Mouse (Mus musculus) limb, embryonic 13.5 days (tissue): ENCODE data around the gene Ank2. TPM values are rescaled to one million over a fixed set of nuclear protein-coding genes. Genes with fewer than 3 reads are reported as not detected.

Experiments
- ATAC-seq: fragments of 200-750 bp; cut with Nextera tagmentation; 2 replicates; pipeline ENCODE4 v1.8.0; 2017; ENCODE audit warnings: low read depth, moderate number of reproducible peaks, moderate TSS enrichment; ENCODE audit not compliant: low FRiP score
- H3K27ac ChIP-seq: fragments of 300-500 bp; sonication (generic); 2 replicates; pipeline ENCODE4 v1.5.1; 2015; ENCODE audit warnings: inconsistent platforms, mild to moderate bottlenecking, moderate library complexity
- H3K27me3 ChIP-seq: fragments of 300-500 bp; sonication (generic); 2 replicates; pipeline ENCODE4 v1.6.1; 2015; ENCODE audit warnings: mild to moderate bottlenecking, inconsistent platforms
- H3K36me3 ChIP-seq: fragments of 300-500 bp; sonication (generic); 2 replicates; pipeline ENCODE4 v1.6.1; 2015; ENCODE audit warnings: inconsistent platforms, mild to moderate bottlenecking, moderate library complexity
- H3K4me1 ChIP-seq: fragments of 300-500 bp; sonication (generic); 2 replicates; pipeline ENCODE4 v1.6.1; 2015; ENCODE audit warnings: inconsistent platforms
- H3K4me2 ChIP-seq: fragments of 300-500 bp; sonication (generic); replicated peaks from 2 replicates; pipeline ENCODE4 v1.6.1; 2015; ENCODE audit warnings: inconsistent platforms, mild to moderate bottlenecking, moderate library complexity
- H3K4me3 ChIP-seq: fragments of 300-500 bp; sonication (generic); 2 replicates; pipeline ENCODE4 v1.5.1; 2015; ENCODE audit warnings: moderate library complexity, mild to moderate bottlenecking, inconsistent platforms
- H3K9ac ChIP-seq: fragments of 300-500 bp; sonication (generic); 2 replicates; pipeline ENCODE4 v1.6.1; 2015; ENCODE audit warnings: mild to moderate bottlenecking, inconsistent platforms
- H3K9me3 ChIP-seq: fragments of 300-500 bp; sonication (generic); 2 replicates; pipeline ENCODE4 v1.6.1; 2016; ENCODE audit warnings: inconsistent platforms
- WGBS: fragments of 180-500 bp; shearing (Covaris S2); methylation state at CpG from one replicate; pipeline ENCODE4 v1.1.7; 2015; 5-methylcytosine and 5-hydroxymethylcytosine counted together
- polyA plus RNA-seq: library from polyadenylated mRNA; unstranded; fragments of >200 nt; fragmentation: Nextera tagmentation; extraction: Ambion mirVana; gene quantifications from 2 replicates; pipeline ENCODE4 v1.2.1, GENCODE M21; 2015

Ank2 gene
- polyA plus RNA-seq, 1 experiment from 2014 or later: 32.4 TPM

DNA sequence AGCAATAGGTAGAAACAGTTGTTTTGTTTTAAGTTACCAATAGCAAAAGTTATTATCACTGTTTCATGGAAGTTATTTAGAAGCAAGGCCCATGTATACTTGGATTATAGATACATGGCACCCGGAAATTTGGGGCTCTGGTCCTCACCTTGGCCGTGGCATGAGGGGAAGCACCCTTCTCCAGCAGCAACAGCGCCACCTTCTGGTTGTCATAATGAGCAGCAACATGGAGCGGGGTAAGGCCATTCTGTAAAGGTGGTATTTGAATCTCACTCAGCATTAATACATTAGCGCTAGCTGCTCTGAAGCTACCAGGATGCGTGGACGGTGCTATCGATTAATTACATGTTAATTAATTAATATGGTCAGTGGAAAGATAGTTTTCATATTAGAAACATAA is 486.6 kb downstream of the Ank2 start:
- Histone ChIP-seq H3K36me3 (peaks cover 23% of the 10 kb centered on the region), H3K9ac (no peak overlapping the region), H3K4me2 (no peak overlapping the region), H3K27ac (no peak overlapping the region), H3K9me3 (no peaks in the 10 kb centered on the region), H3K4me3 (no peak overlapping the region), H3K4me1 (no peaks in the 10 kb centered on the region), H3K27me3 (no peaks in the 10 kb centered on the region)
- 55% methylated on average over 8 of the region's 8 CpGs for WGBS
- no peak for ATAC-seq

DNA sequence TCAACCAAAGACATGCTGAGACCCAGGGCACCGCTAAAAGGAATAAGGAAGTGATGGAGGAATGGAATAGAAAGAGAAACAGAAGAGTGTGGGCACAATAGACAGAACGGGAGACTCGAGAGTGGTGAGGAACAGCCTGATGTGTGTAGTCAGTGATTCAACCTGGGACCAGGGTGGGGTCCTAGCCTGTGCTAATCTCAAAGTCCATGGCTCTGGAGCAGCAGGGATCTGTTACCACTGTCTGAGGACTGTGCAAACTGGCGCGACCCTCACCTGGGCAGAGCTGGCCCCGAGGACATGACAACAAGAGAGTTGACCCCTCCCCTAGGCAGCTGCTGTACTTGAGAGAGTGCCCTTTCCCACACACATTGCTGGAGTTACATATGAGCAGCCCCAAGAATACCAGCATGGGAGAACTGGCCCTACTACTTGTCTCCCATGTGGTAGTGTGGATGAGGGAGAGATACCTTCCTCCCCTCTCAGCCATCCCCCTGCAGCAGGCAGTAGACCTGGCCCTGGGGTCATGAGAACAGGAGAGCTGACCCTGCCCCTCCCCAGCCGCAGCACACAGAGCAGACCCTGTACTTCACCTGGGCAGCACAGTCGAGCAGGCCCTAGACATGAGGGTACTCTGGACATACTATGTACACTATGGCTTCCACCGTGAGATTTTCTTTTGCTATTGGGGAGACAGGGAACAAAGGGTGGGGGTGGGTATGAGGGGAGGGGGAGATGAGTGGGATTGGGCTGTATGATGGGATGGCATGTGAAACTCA is 493.1 kb downstream of the Ank2 start:
- no peak overlapping the region for H3K4me2 ChIP-seq
- H3K36me3 ChIP-seq: peaks cover 14% of the 10 kb centered on the region
- no peak for ATAC-seq
- H3K27me3 ChIP-seq: no peaks in the 10 kb centered on the region
- 94% methylated on average over 9 of the region's 9 CpGs for WGBS
- no peaks in the 10 kb centered on the region for H3K9me3 ChIP-seq
- H3K4me1 ChIP-seq: no peaks in the 10 kb centered on the region
- H3K4me3 ChIP-seq: no peak overlapping the region
- H3K27ac ChIP-seq: no peak overlapping the region
- no peak overlapping the region for H3K9ac ChIP-seq

DNA sequence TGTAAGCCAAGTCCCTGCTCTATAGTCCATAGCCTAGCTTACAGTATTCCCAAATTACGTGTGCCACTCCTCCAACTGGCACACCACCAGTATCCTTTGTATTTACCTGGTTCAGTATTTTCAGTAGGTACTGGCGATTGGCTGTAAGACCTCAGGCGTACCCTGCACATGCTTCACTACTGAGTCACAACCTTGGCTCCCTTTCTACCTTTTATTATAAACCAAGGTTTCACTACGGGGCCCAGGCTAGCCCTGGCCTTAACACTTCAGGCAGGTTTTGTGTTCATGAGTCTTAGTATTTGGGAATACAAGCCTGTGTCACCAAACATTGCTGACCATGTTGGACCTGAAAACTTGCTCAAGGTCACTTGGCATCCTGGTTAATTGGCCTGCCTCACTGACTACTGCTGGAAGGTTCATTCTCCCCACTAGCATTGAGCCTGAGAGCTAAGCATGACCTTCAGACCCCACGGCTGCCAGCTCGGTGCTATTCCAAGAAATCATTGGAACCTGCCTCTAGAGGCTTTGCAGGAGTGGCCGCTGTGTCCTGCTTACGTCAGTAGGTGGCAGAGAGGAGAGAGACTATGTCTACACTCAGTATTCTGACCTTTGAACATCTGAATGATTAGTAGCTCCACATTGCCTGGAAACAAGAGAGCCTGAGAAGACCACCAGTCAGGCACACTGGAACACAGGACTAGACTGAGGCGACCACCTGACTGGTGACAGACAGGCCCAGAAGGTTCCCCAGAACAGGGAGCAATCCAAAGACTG is 494.1 kb downstream of the Ank2 start:
- Histone ChIP-seq H3K27me3 (no peaks in the 10 kb centered on the region), H3K27ac (no peak overlapping the region), H3K4me2 (no peak overlapping the region), H3K4me1 (no peaks in the 10 kb centered on the region), H3K9ac (no peak overlapping the region), H3K9me3 (no peaks in the 10 kb centered on the region), H3K36me3 (peaks cover 8% of the 10 kb centered on the region; the same call in 1 of the 2 replicates), H3K4me3 (no peak overlapping the region)
- 81% methylated on average over 9 of the region's 9 CpGs for WGBS
- ATAC-seq: no peak

DNA sequence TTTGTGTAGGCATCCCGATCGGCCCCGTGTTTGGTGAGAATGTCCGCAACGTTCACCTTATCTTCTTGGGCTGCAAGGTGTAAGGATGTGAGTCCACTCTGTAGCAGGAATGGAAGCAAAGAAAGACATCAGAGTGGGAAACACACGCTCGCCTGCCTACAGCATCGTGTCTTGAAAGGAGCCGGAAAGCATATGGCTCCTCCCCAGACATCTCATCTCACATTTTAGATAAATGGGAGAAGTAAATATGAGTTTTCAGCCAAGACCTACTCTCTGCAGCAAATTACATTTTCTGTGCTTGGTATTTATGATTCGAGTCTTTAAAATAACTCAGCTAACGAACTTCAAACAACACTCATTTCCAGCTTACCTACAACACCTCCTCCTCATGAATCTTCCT is 495.2 kb downstream of the Ank2 start:
- no peak for ATAC-seq
- Histone ChIP-seq H3K4me2 (no peak overlapping the region), H3K27ac (no peak overlapping the region), H3K4me3 (no peak overlapping the region), H3K36me3 (peaks cover 8% of the 10 kb centered on the region; the same call in 1 of the 2 replicates), H3K9me3 (no peaks in the 10 kb centered on the region), H3K9ac (no peak overlapping the region), H3K4me1 (peaks cover under 1% of the 10 kb centered on the region; the same call in 1 of the 2 replicates), H3K27me3 (no peaks in the 10 kb centered on the region)
- 95% methylated on average over 11 of the region's 11 CpGs for WGBS

DNA sequence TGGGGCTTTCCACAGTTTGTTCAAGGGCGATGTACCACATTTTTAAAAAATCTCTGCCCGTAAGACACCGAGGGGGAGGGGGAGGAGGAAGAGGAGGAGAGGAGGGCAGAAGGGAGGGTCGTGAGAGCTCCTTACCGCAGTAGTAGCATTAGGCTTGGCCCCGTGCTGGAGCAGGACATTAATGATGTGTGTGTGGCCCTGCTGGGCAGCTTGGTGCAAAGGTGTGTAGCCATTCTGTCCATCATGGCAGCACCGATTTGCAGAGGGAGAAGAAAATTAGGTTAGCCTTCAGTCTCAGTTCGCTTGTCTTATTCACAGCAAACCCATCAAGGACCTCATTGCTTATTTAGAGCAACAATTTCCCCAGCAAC is 500.4 kb downstream of the Ank2 start:
- Histone ChIP-seq H3K36me3 (no peaks in the 10 kb centered on the region), H3K27me3 (no peaks in the 10 kb centered on the region), H3K4me1 (peaks cover 15% of the 10 kb centered on the region), H3K9me3 (no peaks in the 10 kb centered on the region), H3K9ac (peak overlapping the region; percentile 25; the same call in 1 of the 2 replicates), H3K27ac (peak overlapping the region; percentile 75; the same call in 1 of the 2 replicates), H3K4me2 (peak overlapping the region; percentile 67), H3K4me3 (peak overlapping the region; percentile 39)
- WGBS: 7% methylated on average over 7 of the region's 8 CpGs
- ATAC-seq: peak; percentile 26; the same call in 1 of the 2 replicates

DNA sequence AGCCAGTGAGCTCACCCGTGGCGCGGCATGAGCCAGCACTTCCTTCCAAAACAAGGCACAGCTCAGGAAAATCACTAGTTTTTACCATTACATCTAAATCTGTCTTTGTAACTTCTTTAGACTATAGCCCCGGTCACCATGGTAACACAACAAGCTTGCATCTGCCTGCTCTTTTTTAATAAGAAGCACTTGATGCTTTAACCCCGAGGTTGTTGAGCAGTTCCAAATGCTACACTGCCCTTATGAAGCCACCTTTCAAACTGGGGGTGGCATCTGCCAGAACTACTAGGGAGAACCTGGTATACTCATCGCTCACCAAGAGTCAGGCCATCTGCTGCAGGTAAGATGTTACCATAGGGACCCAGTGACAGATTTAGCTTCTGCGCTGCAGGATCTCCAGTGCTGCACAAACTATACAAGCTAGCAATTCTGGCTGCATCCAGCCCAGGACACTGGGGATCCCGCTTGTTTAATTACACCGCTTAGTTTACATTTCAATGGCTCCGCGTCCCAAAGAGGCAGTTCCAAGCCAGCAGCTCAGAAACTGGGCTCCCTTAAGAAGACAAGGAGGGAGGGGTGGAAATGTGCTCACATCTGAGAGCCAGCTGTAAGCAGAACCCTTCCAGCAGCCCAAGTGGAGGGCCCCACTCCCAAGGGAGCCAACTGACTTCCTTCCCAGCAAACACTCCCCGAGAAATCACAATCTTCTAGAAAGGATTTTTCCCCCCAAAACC is 501.0 kb downstream of the Ank2 start:
- ATAC-seq: peak; percentile 84

DNA sequence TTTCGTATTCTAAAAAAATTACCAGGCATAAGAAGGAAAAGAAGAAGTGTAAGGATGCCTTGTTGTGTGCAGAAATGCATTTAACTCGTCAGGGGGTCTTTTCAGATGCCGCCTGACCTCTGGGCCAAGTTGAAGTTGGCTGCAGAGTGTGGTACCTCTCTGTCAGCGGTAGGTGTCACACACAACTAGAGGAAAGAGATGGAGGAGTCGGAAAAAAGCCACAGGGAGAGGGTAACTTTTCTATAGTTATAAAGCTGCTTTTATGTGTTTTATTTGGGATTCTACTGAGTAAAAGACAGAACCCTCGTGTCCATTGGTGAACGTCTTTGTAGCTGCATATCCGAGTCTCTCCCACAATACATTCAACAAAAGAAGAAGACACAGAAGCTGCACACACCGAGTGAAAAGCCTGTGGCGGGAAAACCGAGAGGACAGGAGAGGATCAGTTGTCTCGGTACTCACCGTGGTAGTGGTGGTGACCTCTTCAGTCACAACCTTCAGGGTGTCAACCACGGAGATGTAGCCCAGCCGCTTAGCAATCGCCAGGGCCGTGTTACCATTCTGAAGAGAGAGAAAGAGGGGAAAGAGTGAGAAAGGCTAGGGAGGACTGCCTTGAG is 501.7 kb downstream of the Ank2 start:
- 10% methylated on average over 17 of the region's 17 CpGs for WGBS
- H3K27me3 ChIP-seq: no peaks in the 10 kb centered on the region
- peak overlapping the region; percentile 67 for H3K4me2 ChIP-seq
- no peaks in the 10 kb centered on the region for H3K36me3 ChIP-seq
- peak overlapping the region; percentile 55 for H3K9ac ChIP-seq
- ATAC-seq: peak; percentile 42; the same call in 1 of the 2 replicates
- peak overlapping the region; percentile 75 for H3K27ac ChIP-seq
- H3K4me1 ChIP-seq: peaks cover 15% of the 10 kb centered on the region
- no peaks in the 10 kb centered on the region for H3K9me3 ChIP-seq
- peak overlapping the region; percentile 39 for H3K4me3 ChIP-seq

More for the DNA sequence above, 501.0 kb downstream of the Ank2 start:
- Histone ChIP-seq H3K4me1 (peaks cover 15% of the 10 kb centered on the region), H3K9ac (peak overlapping the region; percentile 55), H3K36me3 (no peaks in the 10 kb centered on the region), H3K4me2 (peak overlapping the region; percentile 67), H3K27ac (peak overlapping the region; percentile 75), H3K27me3 (no peaks in the 10 kb centered on the region), H3K4me3 (peak overlapping the region; percentile 39), H3K9me3 (no peaks in the 10 kb centered on the region)
- 6% methylated on average over 12 of the region's 12 CpGs for WGBS

DNA sequence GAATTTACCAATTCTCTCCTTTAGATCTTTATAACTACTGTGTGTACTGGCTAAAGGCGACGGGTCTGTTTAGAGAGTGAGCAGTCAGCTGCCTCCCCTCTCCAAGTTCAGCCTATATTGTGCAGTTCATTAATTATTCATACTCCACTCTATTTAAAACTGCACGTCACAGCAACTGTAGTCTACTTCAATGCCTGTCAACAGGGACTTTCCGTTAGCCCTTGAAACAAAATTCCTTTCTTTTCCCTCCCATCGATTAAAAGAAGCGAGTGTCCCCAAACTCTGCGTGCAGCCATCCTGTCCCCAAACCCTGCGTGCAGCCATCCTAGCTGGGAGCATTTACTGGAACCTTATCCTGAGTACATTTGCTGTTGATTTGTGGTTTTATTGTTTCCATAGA is 502.4 kb downstream of the Ank2 start:
- 82% methylated on average over 8 of the region's 8 CpGs for WGBS
- peak overlapping the region; percentile 67; the same call in 1 of the 2 replicates for H3K4me2 ChIP-seq
- H3K27ac ChIP-seq: no peak overlapping the region

DNA sequence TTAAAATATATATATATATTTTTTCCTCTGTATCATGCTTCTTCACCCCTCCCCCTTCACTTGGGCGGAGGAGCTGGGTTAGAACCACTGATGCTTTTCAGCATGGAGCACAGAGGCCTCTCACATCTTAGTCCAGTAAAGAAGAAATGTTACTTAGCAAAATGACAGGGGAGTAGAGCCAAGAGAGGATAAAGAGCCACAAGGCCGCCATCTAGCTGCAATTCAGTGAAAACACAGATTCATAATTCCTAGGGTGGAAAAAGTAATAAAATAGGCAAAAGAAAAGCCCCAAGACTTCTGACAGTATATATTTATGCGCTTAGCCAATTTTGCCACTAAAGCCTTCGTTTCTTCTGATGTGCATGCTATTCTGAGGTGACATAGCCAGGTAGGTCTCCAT is 503.2 kb downstream of the Ank2 start:
- H3K9me3 ChIP-seq: no peaks in the 10 kb centered on the region
- H3K4me1 ChIP-seq: peaks cover 15% of the 10 kb centered on the region
- no peak overlapping the region for H3K4me2 ChIP-seq
- 83% methylated on average over 4 of the region's 4 CpGs for WGBS
- H3K27ac ChIP-seq: no peak overlapping the region
- ATAC-seq: no peak
- no peak overlapping the region for H3K4me3 ChIP-seq
- no peak overlapping the region for H3K9ac ChIP-seq
- H3K27me3 ChIP-seq: no peaks in the 10 kb centered on the region
- no peaks in the 10 kb centered on the region for H3K36me3 ChIP-seq

More for the DNA sequence above, 502.4 kb downstream of the Ank2 start:
- no peaks in the 10 kb centered on the region for H3K27me3 ChIP-seq
- no peaks in the 10 kb centered on the region for H3K36me3 ChIP-seq
- H3K4me3 ChIP-seq: no peak overlapping the region
- no peaks in the 10 kb centered on the region for H3K9me3 ChIP-seq
- peaks cover 15% of the 10 kb centered on the region for H3K4me1 ChIP-seq
- ATAC-seq: no peak
- no peak overlapping the region for H3K9ac ChIP-seq

DNA sequence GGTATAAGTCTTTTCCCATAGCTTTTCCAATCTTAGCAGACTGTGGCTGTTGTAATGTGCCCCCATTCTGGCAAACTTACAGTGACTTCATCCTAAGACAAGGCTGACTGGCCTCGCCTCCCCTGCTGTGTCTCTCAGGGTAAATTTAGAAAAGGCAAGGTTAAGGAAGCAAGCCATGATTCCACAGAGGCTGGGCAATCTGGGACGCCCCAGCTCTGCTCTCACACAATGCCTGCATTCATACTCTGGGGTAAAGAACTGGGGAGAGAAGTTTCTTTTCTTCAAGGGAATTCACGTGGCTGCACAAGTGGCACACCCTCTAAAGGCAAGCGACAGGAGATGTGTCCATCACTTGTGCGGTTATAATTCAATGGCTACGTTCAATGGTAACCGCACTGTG is 505.0 kb downstream of the Ank2 start:
- Histone ChIP-seq H3K9me3 (no peaks in the 10 kb centered on the region), H3K9ac (no peak overlapping the region), H3K27me3 (no peaks in the 10 kb centered on the region), H3K4me1 (peaks cover 15% of the 10 kb centered on the region), H3K36me3 (no peaks in the 10 kb centered on the region), H3K27ac (no peak overlapping the region), H3K4me3 (no peak overlapping the region), H3K4me2 (no peak overlapping the region)
- 80% methylated on average over 7 of the region's 7 CpGs for WGBS
- no peak for ATAC-seq

DNA sequence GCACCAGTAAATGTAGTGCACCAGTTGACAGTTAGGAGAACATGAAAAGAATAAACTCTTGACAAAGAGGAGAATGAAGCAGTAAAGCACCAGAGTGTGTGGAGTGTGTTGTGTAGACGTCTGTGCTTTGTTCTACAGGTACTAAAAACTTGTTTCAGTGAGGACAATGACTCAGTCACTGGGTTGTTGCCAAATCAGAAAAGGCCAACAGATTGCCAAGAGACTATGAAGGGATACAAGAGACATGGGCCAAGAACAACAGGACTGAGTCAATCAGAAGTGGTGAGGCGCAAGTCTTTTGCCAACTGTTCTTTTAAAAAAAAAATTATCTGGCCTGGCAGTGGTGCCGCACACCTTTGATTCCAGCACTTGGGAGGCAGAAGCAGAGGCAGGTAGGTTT is 509.2 kb downstream of the Ank2 start:
- H3K4me3 ChIP-seq: no peak overlapping the region
- no peak overlapping the region for H3K27ac ChIP-seq
- no peaks in the 10 kb centered on the region for H3K36me3 ChIP-seq
- 88% methylated on average over 3 of the region's 3 CpGs for WGBS
- H3K4me2 ChIP-seq: no peak overlapping the region
- no peak overlapping the region for H3K9ac ChIP-seq
- H3K4me1 ChIP-seq: no peaks in the 10 kb centered on the region
- no peaks in the 10 kb centered on the region for H3K27me3 ChIP-seq
- no peaks in the 10 kb centered on the region for H3K9me3 ChIP-seq
- ATAC-seq: no peak
